Mouse (Mus musculus): ENCODE results near the gene Nup188.
A peak's percentile ranks its signal among the peaks of the same experiment; 100 is the strongest.

Gene Nup188

DNA sequence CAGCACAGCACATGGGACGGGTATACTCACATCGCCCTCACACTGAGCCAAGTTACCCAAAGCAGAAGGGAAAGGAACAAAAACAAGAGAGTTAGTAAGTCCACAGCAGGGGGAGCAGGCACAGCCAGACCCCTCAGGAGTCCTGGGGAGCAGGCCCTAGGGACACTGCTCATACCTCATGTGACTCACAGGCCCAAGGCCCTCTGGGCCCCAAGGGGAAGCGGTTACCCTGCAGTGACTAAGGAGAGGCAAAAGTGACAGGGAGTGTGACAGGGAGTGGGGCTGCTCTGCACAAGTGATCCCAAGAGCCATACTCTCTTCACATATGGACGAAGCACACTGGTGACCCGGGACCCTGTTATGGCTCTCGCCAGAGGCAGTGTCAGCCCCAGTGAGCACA, 63.0 kb downstream of the Nup188 start:
- no peak for DNase-seq (ENCODE audit: low spot score in 2 of 2)

DNA sequence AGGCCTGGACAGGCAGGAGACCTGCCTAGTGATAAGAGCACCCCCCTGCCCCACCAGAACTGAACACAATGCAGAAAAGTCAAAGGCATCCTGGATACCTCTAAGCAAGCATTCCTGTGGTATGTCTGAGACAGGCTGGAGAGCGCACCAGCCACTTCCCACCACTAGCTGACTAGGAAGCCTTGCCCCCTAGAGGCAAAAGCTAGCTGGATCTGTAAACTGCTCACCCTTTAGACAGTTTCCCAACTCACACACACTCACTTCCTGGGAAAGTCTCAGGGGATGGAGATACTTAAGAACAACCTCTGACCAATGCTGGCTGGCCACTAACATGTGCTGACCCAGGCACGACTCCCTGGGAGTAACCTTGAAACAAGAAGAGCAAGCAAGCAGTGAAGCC, 65.0 kb downstream of the Nup188 start:
- DNase-seq (ENCODE audit: low spot score in 2 of 2) = no peak

DNA sequence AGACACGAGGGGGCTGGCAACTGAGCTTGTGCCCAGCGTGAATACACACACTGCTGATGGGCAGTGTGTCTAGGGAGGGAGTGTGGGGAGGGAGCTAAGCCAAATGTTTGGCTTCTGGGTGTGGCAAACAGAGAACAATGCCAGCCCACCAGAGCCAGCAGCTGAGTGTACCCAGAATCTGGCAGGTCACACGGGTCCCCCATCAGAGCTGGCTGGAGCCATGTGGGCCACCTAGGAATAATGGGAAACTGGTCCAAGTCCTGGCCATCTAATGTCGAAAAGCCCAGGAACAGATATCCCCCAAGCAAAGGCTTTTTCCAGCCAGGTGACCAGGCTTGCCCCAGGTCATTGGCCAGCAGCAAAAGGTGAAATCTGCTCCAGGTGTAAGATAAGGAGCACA, 69.7 kb downstream of the Nup188 start:
- no peak for DNase-seq (ENCODE audit: low spot score in 2 of 2)

DNA sequence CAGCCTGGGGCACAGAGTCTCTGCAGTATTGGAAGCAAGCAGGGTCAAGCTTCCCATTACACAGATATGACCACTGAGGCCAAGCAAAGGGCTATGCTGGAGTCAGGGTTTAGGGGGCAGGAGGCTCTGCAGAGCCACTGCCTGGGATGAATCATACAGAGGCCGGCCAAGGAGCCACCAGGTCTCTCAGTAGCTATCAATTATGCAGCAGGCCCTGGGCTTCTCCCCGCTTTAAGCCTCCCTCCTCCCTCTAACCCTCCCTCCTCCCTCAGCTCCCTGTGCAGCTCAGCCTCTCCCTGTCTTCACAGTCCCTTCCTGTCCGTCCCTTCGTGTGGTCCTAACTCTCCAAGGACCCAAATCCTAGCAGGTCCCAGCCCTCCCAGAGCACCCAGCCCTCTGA, 70.1 kb downstream of the Nup188 start:
- no peak for DNase-seq (ENCODE audit: low spot score in 2 of 2)

DNA sequence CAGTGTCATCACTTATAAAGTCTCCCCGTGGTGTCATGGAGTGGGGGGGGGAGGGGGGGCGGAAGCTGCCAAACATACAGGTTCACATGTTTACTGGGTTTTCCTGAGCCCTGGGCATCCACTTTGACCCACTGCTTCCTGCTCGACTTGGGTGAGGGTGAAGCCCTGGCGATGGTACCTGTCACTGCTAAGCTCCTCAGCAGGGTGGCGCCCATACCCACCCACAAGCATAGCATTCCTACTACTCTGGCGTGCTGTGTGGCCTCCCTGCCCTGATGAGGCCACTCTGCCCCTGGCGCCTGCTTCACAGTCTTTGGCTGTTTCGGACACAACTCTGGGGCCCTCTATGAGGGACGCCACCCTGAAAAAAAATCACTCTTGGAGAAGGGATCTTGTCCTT, 70.7 kb downstream of the Nup188 start:
- DNase-seq (ENCODE audit: low spot score in 2 of 2) = no peak

DNA sequence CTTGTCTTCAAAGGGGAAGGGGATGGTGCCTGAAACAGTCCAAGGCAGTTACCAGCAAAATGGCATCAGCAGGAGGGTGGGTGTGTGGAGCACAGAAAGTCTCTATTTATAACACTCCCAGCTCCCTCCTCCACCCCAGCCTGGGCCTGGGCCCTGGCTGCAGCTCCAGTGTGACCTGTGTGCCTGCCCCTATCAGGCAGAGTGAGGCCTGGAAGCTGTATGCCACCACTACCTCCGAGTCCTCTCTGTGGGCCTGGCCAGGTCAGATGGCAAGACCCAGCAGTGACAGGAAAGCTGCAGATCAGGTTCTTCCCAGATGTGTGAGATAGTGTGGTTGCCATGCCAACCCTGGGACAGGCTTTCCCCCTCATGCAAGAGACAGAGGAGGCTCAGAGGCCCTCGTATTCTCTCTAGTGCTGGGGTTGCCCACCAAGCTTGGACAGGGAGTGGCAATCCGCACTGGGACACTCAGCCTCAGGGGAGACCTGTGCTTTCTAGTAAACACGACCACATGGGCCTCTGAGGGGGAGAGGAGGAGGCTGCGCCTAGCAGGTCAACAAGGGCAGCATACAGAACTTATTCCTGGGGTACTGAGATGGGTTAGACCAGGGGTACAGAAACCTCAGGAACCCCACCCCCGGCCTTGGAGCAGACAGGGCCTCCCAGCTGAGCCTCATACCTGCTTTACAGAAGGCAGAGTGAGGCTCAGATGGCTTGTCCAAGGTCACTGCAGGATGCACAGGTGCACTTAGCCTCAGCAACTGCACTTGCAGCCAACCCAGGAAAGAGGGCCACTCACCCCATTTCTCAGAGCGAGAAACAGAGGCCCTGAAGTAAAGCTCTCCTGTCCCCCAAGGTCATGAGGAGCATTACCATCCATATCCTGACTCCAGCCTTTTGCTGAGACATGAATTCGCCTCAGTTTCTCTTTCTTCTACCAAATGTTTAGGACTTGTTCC, 71.6 kb downstream of the Nup188 start:
- DNase-seq (ENCODE audit: low spot score in 2 of 2) = peak in 1 of 2 experiments; percentile 69

DNA sequence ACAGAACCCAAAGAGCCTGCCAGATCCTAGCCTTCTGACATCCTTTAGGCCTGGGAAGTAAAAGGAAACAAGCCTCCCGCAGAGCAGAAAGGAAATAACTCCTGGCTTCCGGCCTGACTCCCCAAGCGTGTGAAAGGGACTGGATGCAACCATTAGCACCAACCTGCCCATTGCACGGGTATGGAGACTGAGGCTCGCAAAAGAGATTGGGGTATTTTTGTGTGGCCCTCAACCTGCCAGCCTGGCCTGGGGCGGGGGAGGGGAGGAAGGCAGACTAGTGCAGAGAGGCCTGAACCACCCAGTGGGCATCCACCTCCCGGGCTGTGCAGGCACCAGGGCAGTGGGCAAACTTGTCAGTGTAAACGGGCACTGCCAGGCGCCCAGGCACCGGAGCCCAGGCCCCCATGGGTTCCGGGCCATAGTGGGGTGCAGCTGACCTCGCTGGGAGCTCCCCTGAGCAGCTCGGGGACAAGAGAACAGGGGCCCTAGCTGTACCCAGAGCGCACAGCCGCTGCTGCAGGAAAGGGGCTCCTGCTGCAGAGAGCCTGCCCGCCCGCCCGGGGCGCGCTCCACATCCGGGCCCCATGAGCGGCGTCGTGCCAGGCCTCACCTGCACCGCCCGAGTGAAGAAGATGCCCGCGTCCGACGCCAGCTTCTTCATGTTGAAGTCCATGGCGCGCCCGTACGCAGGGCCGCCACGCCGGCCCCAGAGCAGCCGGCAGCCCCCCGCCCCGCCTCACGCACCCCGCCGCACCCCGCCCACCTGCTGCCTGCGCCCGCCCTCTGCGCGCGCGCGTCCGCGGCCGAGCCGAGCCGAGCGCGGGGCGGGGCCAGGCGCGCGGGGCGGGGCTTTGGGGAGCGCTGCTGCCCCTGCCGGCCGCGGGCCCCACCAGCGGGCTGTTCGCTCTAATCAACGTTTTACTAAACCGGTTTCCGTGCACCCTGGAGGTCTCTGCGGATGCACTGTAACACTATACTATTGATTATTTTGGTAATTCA, 72.6 kb downstream of the Nup188 start, which contains the start of gene Sh3glb2:
TSS of gene Sh3glb2 (minus strand) at position 805 of the 999 bp plus-strand sequence.
- peak; percentile 62 to 68 for DNase-seq (ENCODE audit: low spot score in 2 of 2)

DNA sequence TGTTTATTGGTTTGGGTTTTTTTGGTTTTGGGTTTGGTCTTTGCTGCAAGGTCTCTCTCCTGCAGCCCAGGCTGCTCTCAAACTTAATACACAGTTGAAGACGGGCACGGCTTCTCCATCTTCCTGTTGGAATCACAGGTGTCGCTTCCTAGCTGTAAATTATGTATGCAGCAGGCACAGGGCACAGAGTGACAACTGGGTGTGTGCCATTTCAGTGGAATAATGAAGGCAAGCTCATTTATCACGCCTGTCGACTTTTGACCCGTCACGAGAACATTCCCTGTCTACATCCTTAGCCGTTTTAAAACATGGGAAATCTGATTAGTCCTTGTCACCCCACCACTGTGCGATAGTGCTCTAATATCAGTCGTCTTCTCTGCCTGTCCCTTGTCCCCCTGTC, 74.4 kb downstream of the Nup188 start:
- no peak for DNase-seq (ENCODE audit: low spot score in 2 of 2)

DNA sequence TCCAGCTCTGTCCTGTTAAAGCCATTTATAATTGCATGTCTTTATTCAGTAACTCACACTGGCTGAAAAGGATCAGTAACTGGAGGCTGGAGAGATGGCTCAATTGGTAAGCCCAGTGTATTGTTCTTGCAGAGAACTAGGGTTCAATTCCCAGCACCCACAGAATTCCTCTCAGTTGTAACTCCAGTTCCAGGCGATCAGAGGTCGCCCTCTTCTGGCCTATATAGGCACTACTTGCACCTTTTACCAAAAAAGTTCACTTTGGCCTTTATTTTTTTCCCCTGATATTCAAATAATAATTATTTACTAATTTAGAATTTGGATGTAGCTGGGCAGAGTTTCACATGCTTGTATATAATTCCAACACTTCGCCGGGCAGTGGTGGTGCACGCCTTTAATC, 76.7 kb downstream of the Nup188 start:
- no peak for DNase-seq (ENCODE audit: low spot score in 2 of 2)

DNA sequence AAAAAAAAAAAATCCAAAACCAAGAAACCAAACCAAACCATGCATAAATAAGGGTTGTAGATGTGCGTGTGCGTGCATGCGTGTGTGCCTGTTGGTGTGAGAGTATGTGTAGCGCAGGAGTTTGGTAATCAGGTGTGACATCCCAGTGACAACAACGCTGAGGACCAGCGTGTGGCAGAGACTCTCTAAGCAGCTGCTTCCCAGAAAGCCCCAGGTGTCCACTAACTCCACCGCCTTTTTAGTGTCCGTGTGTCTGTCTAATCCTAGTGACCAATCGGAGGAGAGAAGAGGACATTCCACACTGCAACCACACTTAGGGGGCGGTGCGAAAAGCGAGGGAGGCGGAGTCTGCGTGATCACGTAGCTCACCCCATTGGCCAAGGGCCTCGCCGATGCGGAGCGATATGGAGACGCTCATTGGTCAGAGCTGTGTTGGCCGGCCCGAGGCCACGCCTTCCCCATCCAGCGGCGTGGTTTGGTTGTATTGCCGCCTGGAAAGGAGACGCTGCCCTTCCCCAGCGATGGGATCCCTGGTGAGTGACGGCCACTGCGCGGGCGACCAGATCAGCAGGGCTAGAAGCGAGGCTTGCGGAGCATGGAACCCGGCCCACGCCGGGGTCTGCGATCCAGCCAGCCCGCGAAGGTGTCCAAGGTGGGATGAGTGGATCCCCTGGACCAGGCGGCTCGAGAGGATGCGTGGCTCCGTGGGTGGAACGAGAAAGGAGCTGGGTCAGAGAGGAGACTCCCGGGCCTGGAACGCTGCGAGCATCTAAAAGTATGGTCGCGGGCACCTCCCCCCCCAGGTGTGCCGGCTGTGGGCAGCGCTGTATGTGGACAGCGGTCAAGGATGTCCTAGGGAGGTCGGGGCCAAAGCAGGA, 77.8 kb downstream of the Nup188 start, which contains the start of gene Miga2:
TSS of gene Miga2 (plus strand) at position 461 of the 878 bp plus-strand sequence.
- DNase-seq (ENCODE audit: low spot score in 2 of 2) = peak; percentile 96 to 99

DNA sequence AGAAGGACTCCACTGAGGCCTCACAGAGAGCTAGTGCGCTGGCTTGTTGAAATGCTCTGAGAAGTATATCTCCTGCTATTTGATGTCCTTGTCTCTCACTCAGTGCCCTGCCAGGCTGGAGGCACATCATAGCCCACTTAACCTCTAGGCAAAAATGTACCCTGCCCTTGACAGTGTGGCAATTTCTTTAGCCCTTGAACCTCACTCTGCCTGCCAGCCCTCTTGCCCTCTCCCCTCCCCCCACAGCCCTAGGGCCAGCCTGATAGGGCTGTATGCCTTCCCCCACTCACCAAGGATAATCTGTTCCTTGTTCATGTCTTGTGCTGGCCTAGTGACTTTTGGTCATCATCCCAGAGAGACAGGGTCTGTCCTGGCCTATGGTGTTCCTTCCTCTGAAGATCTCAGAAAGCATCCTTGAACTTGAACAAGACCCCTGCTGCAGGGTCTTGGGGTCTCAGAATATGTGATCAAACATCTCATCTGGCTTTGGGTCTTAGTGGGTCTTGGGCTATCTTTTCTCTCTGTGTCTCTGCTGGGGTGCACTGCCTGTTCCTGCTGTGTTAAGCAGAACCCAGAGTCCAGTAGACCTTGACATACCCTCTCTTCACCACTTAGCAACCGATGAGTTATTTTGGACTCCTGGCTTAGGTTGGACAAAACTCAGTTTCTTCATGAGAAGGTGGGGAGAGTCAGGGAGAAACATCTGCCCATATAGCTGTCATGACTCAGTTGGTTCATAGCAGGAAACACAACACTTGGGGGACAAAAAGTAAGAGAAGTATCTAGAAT, 79.3 kb downstream of the Nup188 start:
- DNase-seq (ENCODE audit: low spot score in 2 of 2) = no peak

DNA sequence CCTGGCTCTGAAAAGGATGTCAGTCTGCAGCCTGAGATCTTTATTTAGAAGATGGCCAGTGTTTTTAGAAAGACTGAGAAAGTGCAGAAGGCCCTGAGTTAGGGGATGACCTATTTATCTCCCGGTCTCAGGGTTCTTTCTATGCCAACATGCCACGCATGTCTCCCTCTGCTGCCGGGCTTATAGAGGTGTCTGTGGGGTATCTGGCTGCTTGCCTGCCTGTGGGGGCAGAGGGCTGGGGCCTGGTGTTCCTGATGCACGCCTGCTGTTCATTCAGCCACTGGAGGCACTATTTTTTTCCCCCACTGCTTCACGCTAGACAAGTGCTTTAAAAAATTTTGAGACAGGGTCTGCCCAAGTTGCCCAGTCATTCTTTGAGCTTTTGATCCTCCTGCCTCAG, 80.0 kb downstream of the Nup188 start:
- DNase-seq (ENCODE audit: low spot score in 2 of 2) = no peak

DNA sequence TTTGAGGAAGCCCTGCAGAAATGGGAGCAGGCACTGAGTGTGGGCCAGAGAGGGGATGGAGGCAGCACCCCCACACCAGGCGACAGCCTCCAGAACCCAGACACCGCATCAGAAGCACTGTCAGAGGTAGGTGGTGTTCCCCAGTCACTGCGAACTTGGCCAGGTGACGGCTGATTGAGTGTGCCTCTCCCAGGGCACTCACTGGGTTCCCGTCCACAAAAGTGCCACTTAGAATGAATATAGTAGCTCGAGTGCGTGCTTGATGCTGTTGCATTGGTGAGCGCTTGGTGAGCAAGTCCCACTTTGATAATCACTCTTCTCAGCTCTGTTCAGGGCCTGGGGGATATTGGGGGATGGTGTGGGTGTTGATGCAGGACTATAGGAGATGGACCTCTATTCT, 85.3 kb downstream of the Nup188 start:
- no peak for DNase-seq (ENCODE audit: low spot score in 2 of 2)

DNA sequence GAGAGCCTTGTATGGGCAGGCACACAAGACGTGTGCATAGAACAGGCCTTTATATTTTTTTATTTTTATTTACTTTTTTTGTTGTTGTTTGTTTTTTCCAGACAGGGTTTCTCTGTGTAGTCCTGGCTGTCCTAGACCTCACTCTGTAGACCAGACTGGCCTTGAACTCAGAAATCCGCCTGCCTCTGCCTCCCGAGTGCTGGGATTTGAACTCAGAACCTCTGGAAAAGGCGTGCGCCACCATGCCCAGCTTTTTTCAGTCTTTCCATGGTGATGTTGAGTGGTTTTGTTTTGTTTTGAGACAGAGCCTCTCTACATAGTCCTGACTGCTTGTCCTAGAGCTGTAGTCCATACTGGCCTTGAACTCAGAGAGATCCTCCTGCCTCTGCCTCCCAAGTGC, 86.5 kb downstream of the Nup188 start:
- no peak for DNase-seq (ENCODE audit: low spot score in 2 of 2)

DNA sequence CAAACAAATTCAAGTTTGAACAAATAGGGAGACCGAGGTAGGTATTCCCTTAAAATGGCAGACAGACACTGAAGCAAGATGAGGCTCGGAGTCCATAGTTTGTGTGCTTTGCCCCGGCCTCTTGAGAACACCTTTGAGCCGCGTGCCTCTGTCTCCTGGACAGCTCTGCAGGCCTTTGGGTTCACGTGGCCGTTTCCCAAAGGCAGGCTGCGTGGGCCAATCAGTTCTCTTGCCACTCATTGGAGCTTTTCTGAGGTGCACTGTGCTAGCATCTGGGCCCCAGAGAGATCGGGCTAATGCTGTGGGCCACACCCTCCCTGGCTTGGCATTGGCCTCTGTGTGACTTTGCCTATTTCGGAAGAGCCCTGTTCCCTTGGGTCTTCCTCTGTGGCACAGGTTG, 89.7 kb downstream of the Nup188 start:
- no peak for DNase-seq (ENCODE audit: low spot score in 2 of 2)

DNA sequence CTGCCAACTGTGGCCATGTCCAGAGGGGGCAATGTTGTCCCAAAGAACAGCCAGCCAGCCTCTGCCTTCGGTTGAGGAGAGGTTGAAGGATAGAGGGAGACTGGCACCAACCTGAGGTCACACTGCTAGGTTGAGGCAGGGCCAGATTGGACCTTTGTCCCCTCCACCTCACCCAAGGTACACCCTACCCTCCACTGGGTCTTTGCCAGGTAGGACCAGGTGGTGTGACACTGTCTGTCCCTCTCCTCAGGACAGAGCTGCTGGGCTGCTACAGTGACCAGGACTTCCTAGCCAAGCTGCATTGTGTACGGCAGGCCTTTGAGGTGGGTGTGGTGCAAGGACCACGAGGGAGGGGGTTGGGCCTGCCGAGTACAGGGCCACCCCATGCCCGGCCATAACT, 91.5 kb downstream of the Nup188 start:
- no peak for DNase-seq (ENCODE audit: low spot score in 2 of 2)

DNA sequence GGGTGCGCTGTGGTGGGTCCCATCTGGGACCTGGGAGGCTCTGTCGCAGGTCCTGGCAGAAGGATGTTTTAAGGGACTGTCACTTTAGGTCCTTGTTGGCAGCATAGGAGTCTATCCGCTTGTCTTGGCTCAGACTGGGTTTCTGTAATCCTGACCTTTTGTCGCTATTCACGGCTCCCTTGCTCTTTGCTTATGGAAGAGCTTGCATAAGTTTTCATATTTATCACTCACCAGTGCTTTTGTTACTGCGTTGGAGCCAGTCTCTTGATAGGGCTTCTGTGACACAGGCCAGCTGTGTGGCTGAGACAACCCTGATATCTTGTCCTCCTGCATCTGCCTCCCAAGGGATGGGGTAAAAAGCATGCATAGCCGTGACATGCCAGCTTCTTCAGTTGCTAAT, 93.1 kb downstream of the Nup188 start:
- DNase-seq (ENCODE audit: low spot score in 2 of 2) = no peak

DNA sequence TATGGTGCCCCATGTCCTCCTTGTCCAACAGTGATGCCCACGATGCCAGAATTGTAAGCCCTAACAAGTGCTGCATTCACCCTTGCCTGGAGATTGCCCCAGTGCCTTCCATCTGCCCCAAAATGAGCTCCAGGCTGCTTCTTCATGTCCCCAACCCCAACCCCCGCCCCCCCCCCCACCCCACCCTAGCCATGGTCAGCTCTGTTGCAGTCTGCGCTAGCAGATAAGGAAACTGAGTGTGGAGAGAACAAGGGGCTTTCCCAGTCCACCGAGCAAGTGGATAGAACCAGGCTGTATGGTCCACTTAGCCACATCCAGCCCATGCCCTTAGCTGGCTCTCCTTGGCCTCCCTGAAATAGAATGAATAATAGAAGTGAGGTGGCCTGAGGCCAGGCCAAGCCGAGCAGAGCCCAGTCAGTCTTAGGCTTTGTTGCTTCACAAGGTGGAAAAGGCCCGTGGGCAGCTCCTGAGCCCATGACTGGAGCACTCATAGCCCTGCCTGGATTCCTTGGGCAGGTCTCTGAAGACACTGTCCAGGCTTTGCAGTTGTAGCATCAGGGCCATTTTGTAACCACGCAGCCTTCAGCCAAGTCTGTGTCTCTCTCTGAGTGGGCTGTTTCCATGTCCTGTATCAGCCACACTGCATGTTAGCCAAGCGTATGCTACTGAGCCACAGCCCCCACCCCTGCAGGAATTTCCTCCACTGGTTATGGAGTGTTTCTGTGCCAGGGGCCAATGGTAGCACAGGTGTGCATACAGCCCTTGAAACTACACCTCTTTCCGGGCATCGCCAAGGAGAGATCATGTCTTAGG, 94.6 kb downstream of the Nup188 start:
- no peak for DNase-seq (ENCODE audit: low spot score in 2 of 2)

DNA sequence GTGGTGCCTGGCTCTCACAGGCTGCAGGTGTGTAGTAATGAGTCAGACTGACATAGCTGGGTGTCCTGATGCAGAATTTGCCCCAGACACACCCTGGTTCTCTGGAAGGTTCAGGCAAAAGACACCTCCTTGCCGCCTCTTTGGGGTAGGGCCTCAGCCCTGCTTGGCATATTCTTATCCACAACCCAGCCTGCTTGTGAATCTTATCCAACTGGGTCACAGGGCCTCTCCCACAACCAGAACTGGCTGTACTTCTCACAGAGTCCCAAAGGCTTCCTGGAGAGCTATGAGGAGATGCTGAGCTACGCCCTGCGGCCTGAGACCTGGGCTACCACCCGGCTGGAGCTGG, 95.2 kb downstream of the Nup188 start:
- DNase-seq (ENCODE audit: low spot score in 2 of 2) = no peak

DNA sequence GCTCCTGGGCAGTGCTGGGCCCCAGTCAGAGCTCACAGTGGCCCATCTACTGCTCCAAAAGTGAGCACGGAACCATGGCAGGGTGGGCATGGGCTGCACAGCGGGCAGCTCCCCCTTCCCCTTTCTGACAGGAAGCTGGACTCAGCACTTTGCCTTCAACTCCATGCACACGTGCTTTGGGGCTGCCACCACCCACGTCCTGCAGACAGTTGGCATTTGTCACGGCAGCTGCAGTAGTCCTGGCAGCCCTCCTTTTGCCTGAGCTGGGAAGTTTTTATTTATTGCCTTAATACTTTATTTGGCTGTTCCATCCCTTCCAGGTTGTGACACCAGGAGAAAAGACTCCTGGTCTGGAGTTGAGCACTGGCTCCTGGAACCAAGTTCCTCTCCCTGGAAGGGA, 98.6 kb downstream of the Nup188 start:
- DNase-seq (ENCODE audit: low spot score in 2 of 2) = no peak
